Comparison of ENCODE assay signal across 8 mouse cellular contexts in the genomic region with DNA sequence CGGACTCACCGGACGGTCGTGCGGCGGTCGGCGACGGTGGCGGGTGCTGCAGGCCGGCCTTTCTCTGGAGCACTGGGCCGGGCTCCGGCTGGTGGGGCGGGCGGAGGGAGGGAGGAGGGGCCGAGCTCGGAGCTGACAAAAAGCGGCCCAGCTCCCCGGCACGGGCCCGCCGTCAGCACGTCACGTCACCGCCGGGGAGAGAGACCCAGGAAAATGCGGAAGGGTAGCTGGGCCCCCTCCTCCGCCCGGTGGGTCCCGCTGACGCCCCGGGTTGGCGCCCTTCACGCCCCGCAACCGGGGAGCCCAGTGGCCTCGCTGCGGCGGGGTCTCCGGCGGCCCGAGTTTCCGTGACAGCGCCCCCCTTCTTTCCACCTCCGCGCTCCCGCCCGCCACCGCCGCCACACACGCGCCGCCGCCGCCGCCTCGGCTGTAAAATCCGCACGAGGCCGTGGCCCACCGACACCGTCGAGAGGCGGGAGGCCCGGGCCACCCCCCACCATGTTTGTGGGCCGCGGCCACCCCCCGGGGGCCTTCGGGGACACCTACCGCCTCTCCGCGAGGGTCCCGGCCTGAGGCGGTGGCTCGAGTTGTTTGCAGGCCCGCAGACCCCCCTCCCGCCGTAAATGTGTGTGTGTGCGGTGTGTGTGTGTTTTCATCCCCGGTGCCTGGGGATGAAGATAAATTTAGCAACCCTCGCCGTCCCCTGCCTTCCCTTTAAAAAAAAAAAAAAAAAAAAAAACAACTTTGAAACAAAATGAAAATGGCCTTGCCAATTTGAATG. TPM values are rescaled to one million over a fixed set of nuclear protein-coding genes. Genes with fewer than 3 reads are reported as not detected.
DNase-seq lines count a peak whose midpoint lies in the region; ATAC-seq and TF ChIP-seq lines count a peak whose summit lies in the region.

A gene (minus strand): TSS at position 644 of the 781 bp plus-strand sequence.

- H3K9ac ChIP-seq in lung, postnatal 0 days (replicated peaks; ENCODE audit: low read depth): peak within 1 kb of the TSS; percentile 88

- H3K4me2 ChIP-seq in lung, postnatal 0 days (replicated peaks; ENCODE audit: low read depth, low read length): peak within 1 kb of the TSS; percentile 51

- no peaks in the 10 kb centered on the region for H3K36me3 ChIP-seq in lung, postnatal 0 days (ENCODE audit: insufficient read depth, low read length)

- peak; percentile 25 to 61; a peak in 3 of 4 replicates for ATAC-seq in hematopoietic stem cell, adult 5-6 weeks (replicated peaks in 1 of 2; ENCODE audit: insufficient read depth in 1 of 2, low FRiP score in 2 of 2, low TSS enrichment in 1 of 2, low read depth in 1 of 2, poor library complexity in 2 of 2, severe bottlenecking in 2 of 2)
- peak; percentile 78 for ATAC-seq in lung, postnatal 0 days

- H3K4me3 ChIP-seq in lung, postnatal 0 days (ENCODE audit: low read depth, low read length): peak within 1 kb of the TSS; percentile 61

- no peaks in the 10 kb centered on the region for H3K4me1 ChIP-seq in lung, postnatal 0 days (ENCODE audit: insufficient read depth, low read depth, low read length)

- no peaks in the 10 kb centered on the region for H3K9me3 ChIP-seq in lung, postnatal 0 days (ENCODE audit: low read length)

- peak; percentile 55 for DNase-seq in MN1 (ENCODE audit: low spot score)
- DNase-seq in cerebellum, adult 9-11 months: peak; percentile 71
- DNase-seq in frontal cortex, adult 2 months (ENCODE audit: extremely low spot score in 1 of 2, low spot score in 1 of 2): peak; percentile 1 to 38
- peak; percentile 51 to 69 for DNase-seq in layer of hippocampus, postnatal 10 days (ENCODE audit: low spot score in 2 of 2)
- peak; percentile 73 for DNase-seq in lung, postnatal 0 days (ENCODE audit: low spot score)
- peak; percentile 49 for DNase-seq in ovary, postnatal 14 days (ENCODE audit: low spot score)
- DNase-seq in thymus, postnatal 10 days (ENCODE audit: low spot score in 2 of 2): peak; percentile 54 to 55

- no peak for TF ChIP-seq CTCF in lung, postnatal 0 days (IDR thresholded peaks at IDR 0.05)

- H3K27me3 ChIP-seq in lung, postnatal 0 days (replicated peaks; ENCODE audit: insufficient read depth, low read length): no peaks in the 10 kb centered on the region

- 8% methylated on average over 27 of the region's 82 CpGs for WGBS in lung, postnatal 0 days

- peak within 1 kb of the TSS; percentile 99 for H3K27ac ChIP-seq in lung, postnatal 0 days (ENCODE audit: low read length)

- TF ChIP-seq EP300 in lung, postnatal 0 days (IDR thresholded peaks at IDR 0.05): no peak

RNA-seq across cellular contexts. Expression of the gene that starts here (rescaled TPM):
- polyA plus RNA-seq in frontal cortex, adult 2 months (2012; rRNA removed): 11.3 and 11.4 TPM in 2 replicates
- 60.3 and 69.7 TPM in 2 replicates for total RNA-seq in hematopoietic stem cell, adult 5-6 weeks (2017)
- 10 to 100 TPM; 25.9 to 27.3 TPM for total RNA-seq in layer of hippocampus, postnatal 10 days (2021)
- polyA plus RNA-seq in lung, postnatal 0 days (2015; fragmentation: Nextera tagmentation; extraction: Ambion mirVana): 22.7 and 28.0 TPM in 2 replicates

Comparison
In these comparisons a context has a peak if more than half of its experiments do, and no peak if none do; other contexts are left out.
1. Peak in every context shown above with its lines: DNase-seq, ATAC-seq, H3K4me3 ChIP-seq and H3K27ac ChIP-seq.
2. DNase-seq: peak in every context shown above with its lines; median percentile 73 in lung, postnatal 0 days; 71 in cerebellum, adult 9-11 months; 60 in layer of hippocampus, postnatal 10 days; 55 in MN1; 54 in thymus, postnatal 10 days; 49 in ovary, postnatal 14 days; 20 in frontal cortex, adult 2 months.